Comparison of ENCODE assay signal across 8 mouse cellular contexts in genomic region chr8:83609547-83610180, GRCm38 (mm10). TPM values are rescaled to one million over a fixed set of nuclear protein-coding genes. Genes with fewer than 3 reads are reported as not detected.
DNase-seq lines count a peak whose midpoint lies in the region; ATAC-seq lines count a peak whose summit lies in the region.

No protein-coding gene starts in this region.

- no peaks in the 10 kb centered on the region for H3K27me3 ChIP-seq in limb, embryonic 15.5 days
- no peaks in the 10 kb centered on the region for H3K27me3 ChIP-seq in stomach, embryonic 16.5 days (ENCODE audit: control insufficient read depth, insufficient read depth, low read length)

- peak overlapping the region; percentile 68 for H3K4me2 ChIP-seq in limb, embryonic 15.5 days
- peak overlapping the region; percentile 78 for H3K4me2 ChIP-seq in stomach, embryonic 16.5 days (ENCODE audit: low read depth, low read length)

- intact Hi-C loops in gastrocnemius, postnatal 36 days (cut with DNase I): loop anchor here (5.0 kb wide), 1 partner anchor 42 kb away; the partner anchor contains the start of gene Ndufb7

- peak overlapping the region; percentile 89; the same call in 1 of the 2 replicates for H3K9ac ChIP-seq in limb, embryonic 15.5 days
- H3K9ac ChIP-seq in stomach, embryonic 16.5 days (ENCODE audit: low read length): peak overlapping the region; percentile 92

- no peaks in the 10 kb centered on the region for H3K9me3 ChIP-seq in limb, embryonic 15.5 days
- no peaks in the 10 kb centered on the region for H3K9me3 ChIP-seq in stomach, embryonic 16.5 days (replicated peaks; ENCODE audit: control insufficient read depth, low read length)

- 92% methylated on average over 10 of the region's 10 CpGs for WGBS in limb, embryonic 15.5 days
- 87% methylated on average over 10 of the region's 10 CpGs for WGBS in stomach, embryonic 16.5 days

- no peak for ATAC-seq in limb, embryonic 15.5 days (ENCODE audit: insufficient number of reproducible peaks, low FRiP score, low TSS enrichment, low read depth)
- ATAC-seq in stomach, embryonic 16.5 days (ENCODE audit: insufficient read depth, low FRiP score): no peak

- peak; percentile 30 for DNase-seq in cerebellum, adult 9-10 months
- no peak for DNase-seq in cerebellum, postnatal 14 days
- peak; percentile 33 for DNase-seq in thymus, postnatal 0 days (ENCODE audit: low spot score)
- no peak for DNase-seq in thymus, adult 18-20 months
- no peak for DNase-seq in gastrocnemius, postnatal 36 days
- no peak for DNase-seq in layer of hippocampus, postnatal 10 days (ENCODE audit: low spot score in 2 of 2)

- peaks cover 47% of the 10 kb centered on the region for H3K36me3 ChIP-seq in limb, embryonic 15.5 days
- peaks cover 23% of the 10 kb centered on the region for H3K36me3 ChIP-seq in stomach, embryonic 16.5 days (ENCODE audit: control insufficient read depth, insufficient read depth, low read length)

- peak overlapping the region; percentile 24; the same call in 1 of the 2 replicates for H3K27ac ChIP-seq in limb, embryonic 15.5 days
- peak overlapping the region; percentile 98; the same call in 1 of the 2 replicates for H3K27ac ChIP-seq in stomach, embryonic 16.5 days (ENCODE audit: low read length)

- H3K4me1 ChIP-seq in limb, embryonic 15.5 days: peaks cover 27% of the 10 kb centered on the region
- H3K4me1 ChIP-seq in stomach, embryonic 16.5 days (ENCODE audit: control insufficient read depth, insufficient read depth, low read length): peaks cover 15% of the 10 kb centered on the region

- H3K4me3 ChIP-seq in limb, embryonic 15.5 days: peak overlapping the region; percentile 88
- H3K4me3 ChIP-seq in stomach, embryonic 16.5 days (replicated peaks; ENCODE audit: low read length): peak overlapping the region; percentile 83

RNA-seq across cellular contexts. Expression of gene Dnajb1, which starts 1.7 kb away (rescaled TPM):
- polyA plus RNA-seq in thymus, postnatal 0 days (2015; fragmentation: Nextera tagmentation; extraction: Ambion mirVana): 71.2 and 92.9 TPM in 2 replicates
- polyA plus RNA-seq in limb, embryonic 15.5 days (2015; fragmentation: Nextera tagmentation; extraction: Ambion mirVana): 78.5 and 79.1 TPM in 2 replicates
- polyA plus RNA-seq in stomach, embryonic 16.5 days (2015; fragmentation: Nextera tagmentation; extraction: Ambion mirVana): 69.6 and 74.3 TPM in 2 replicates
- total RNA-seq in gastrocnemius, postnatal 36 days (2021): 1 to 10 TPM; 5.2 to 5.8 TPM
- total RNA-seq in layer of hippocampus, postnatal 10 days (2021): 10 to 100 TPM; 29.4 to 33.5 TPM

RNA-seq across cellular contexts. Expression of gene Tecr, which starts 1.9 kb away (rescaled TPM):
- polyA plus RNA-seq in thymus, postnatal 0 days (2015; fragmentation: Nextera tagmentation; extraction: Ambion mirVana): 315 and 341 TPM in 2 replicates
- polyA plus RNA-seq in limb, embryonic 15.5 days (2015; fragmentation: Nextera tagmentation; extraction: Ambion mirVana): 544 and 583 TPM in 2 replicates
- polyA plus RNA-seq in stomach, embryonic 16.5 days (2015; fragmentation: Nextera tagmentation; extraction: Ambion mirVana): 503 and 554 TPM in 2 replicates
- total RNA-seq in gastrocnemius, postnatal 36 days (2021): 100 to 1,000 TPM; 431 to 564 TPM
- total RNA-seq in layer of hippocampus, postnatal 10 days (2021): 100 to 1,000 TPM; 532 to 604 TPM

RNA-seq across cellular contexts. Expression of gene Gipc1, which starts 42.8 kb away (rescaled TPM):
- polyA plus RNA-seq in thymus, postnatal 0 days (2015; fragmentation: Nextera tagmentation; extraction: Ambion mirVana): 89.3 and 90.6 TPM in 2 replicates
- 182 and 187 TPM in 2 replicates for polyA plus RNA-seq in limb, embryonic 15.5 days (2015; fragmentation: Nextera tagmentation; extraction: Ambion mirVana)
- 190 TPM in 2 replicates for polyA plus RNA-seq in stomach, embryonic 16.5 days (2015; fragmentation: Nextera tagmentation; extraction: Ambion mirVana)
- 10 to 100 TPM; 16.7 to 17.8 TPM for total RNA-seq in gastrocnemius, postnatal 36 days (2021)
- total RNA-seq in layer of hippocampus, postnatal 10 days (2021): 10 to 100 TPM; 65.2 to 77.6 TPM

RNA-seq across cellular contexts. Expression of gene Ndufb7, which starts 43.2 kb away (rescaled TPM):
- 503 and 517 TPM in 2 replicates for polyA plus RNA-seq in thymus, postnatal 0 days (2015; fragmentation: Nextera tagmentation; extraction: Ambion mirVana)
- 253 and 288 TPM in 2 replicates for polyA plus RNA-seq in limb, embryonic 15.5 days (2015; fragmentation: Nextera tagmentation; extraction: Ambion mirVana)
- polyA plus RNA-seq in stomach, embryonic 16.5 days (2015; fragmentation: Nextera tagmentation; extraction: Ambion mirVana): 285 and 326 TPM in 2 replicates
- total RNA-seq in gastrocnemius, postnatal 36 days (2021): 100 to 1,000 TPM; 328 to 346 TPM
- total RNA-seq in layer of hippocampus, postnatal 10 days (2021): 100 to 1,000 TPM; 161 to 175 TPM

RNA-seq across cellular contexts. Expression of gene Ptger1, which starts 56.8 kb away (rescaled TPM):
- 0.42 and 0.82 TPM in 2 replicates for polyA plus RNA-seq in thymus, postnatal 0 days (2015; fragmentation: Nextera tagmentation; extraction: Ambion mirVana)
- 0.95 and 1.1 TPM in 2 replicates for polyA plus RNA-seq in limb, embryonic 15.5 days (2015; fragmentation: Nextera tagmentation; extraction: Ambion mirVana)
- polyA plus RNA-seq in stomach, embryonic 16.5 days (2015; fragmentation: Nextera tagmentation; extraction: Ambion mirVana): 5.7 and 6.3 TPM in 2 replicates
- total RNA-seq in gastrocnemius, postnatal 36 days (2021): under 1 TPM; 0.10 to 0.12 TPM
- 1 to 10 TPM in 1 of 2 experiments, under 1 TPM in 1; 0.32 to 1.0 TPM for total RNA-seq in layer of hippocampus, postnatal 10 days (2021)

Comparison
In these comparisons a context has a peak if more than half of its experiments do, and no peak if none do; other contexts are left out.
1. DNase-seq: peak in cerebellum, adult 9-10 months (single experiment) and thymus, postnatal 0 days (single experiment); none in cerebellum, postnatal 14 days (0 of 2), thymus, adult 18-20 months (0 of 2), gastrocnemius, postnatal 36 days (0 of 2) and layer of hippocampus, postnatal 10 days (0 of 2).